Mouse (Mus musculus) CH12.LX (cell line): ENCODE data around the gene Tbx10.

Source experiments
- CTCF ChIP-seq, 2 experiments: IDR thresholded peaks in 1 of 2; conservative IDR thresholded peaks in 1 of 2; 2 replicates each; pipeline ENCODE4 v1.5.1; 2011 to 2012; ENCODE audit warnings: low read depth in 2 of 2, low read length in 2 of 2, improper control_type of control experiment in 1 of 2, inconsistent platforms in 1 of 2, mild to moderate bottlenecking in 1 of 2, moderate library complexity in 1 of 2
- EP300 ChIP-seq: IDR thresholded peaks from 2 replicates; pipeline ENCODE4 v1.6.1; 2011; ENCODE audit warnings: low read length, improper control_type of control experiment
- ETS1 ChIP-seq: conservative IDR thresholded peaks from 2 replicates; pipeline ENCODE4 v1.6.1; 2012; ENCODE audit warnings: low read depth, mild to moderate bottlenecking, inconsistent platforms, low read length, improper control_type of control experiment, moderate library complexity
- MAFK ChIP-seq: IDR thresholded peaks from 2 replicates; pipeline ENCODE4 v1.6.1; 2011; ENCODE audit warnings: low read length, improper control_type of control experiment; ENCODE audit not compliant: insufficient replicate concordance
- POLR2A ChIP-seq: IDR thresholded peaks from 2 replicates; pipeline ENCODE4 v1.6.1; 2011; ENCODE audit warnings: low read depth, mild to moderate bottlenecking, improper control_type of control experiment, low read length
- TCF12 ChIP-seq: IDR thresholded peaks from 2 replicates; pipeline ENCODE4 v1.6.1; 2014; ENCODE audit warnings: low read depth, mild to moderate bottlenecking, inconsistent platforms, low read length, improper control_type of control experiment
- USF1 ChIP-seq: IDR thresholded peaks from 2 replicates; pipeline ENCODE4 v1.6.1; 2014; ENCODE audit warnings: low read depth, mild to moderate bottlenecking, inconsistent platforms, low read length, improper control_type of control experiment

GRCm38 (mm10) chr19:3948546-3948945, 44.0 kb upstream of the Tbx10 start:
- TF ChIP-seq ETS1, result no peak
- no peak for TF ChIP-seq USF1
- no peak for TF ChIP-seq POLR2A
- TF ChIP-seq MAFK, result no peak
- no peak for TF ChIP-seq CTCF (conservative IDR thresholded peaks at IDR 0.05 in 1 of 2, IDR thresholded peaks at IDR 0.05 in 1 of 2; ENCODE audit: low read depth in 2 of 2, low read length in 2 of 2)
- no peak for TF ChIP-seq TCF12
- TF ChIP-seq EP300, result no peak
